11 mouse cellular contexts compared by ENCODE assay signal in the genomic region with DNA sequence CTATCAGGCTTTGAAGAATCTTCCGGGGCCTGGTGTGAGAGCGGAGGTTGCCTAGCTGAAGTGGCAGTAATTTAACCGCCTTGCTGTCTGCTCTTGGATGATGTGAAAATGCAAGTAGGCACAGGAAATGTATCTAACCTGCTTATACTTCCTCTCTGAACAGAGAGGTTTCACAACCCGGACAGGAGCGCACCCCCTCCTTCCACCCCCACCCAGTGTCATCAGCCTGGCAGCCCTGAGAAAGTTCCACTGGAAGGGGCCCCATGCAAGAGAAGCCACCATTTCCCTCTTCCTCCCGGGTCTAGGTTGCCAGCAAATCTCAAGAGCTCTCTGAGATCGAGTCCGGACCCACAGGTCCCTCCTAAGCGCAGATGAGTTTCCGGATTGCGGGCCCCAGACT. TPM values are rescaled to one million over a fixed set of nuclear protein-coding genes. Genes with fewer than 3 reads are reported as not detected.
A peak's percentile ranks its signal among the peaks of the same experiment; 100 is the strongest.
DNase-seq lines count a peak whose midpoint lies in the region; ATAC-seq and TF ChIP-seq lines count a peak whose summit lies in the region.
"Had no signal": no experiment of that assay in that cellular context is flagged by ENCODE, and none has a peak within 500 bp of the region (broad histone marks: within the 10 kb centered on the region; RNA-seq: fewer than 3 reads in every experiment).

A gene (plus strand): TSS at position 163 of the 400 bp plus-strand sequence.

- DNase-seq in CD8-positive naive resting alpha-beta T cell, adult 2 months (ENCODE audit: low read depth in 2 of 2, low spot score in 2 of 2), result peak; percentile 61 to 66
- DNase-seq in lung, postnatal 4 days, result peak; percentile 59 to 60
- peak; percentile 76 for DNase-seq in splenic B cell, adult 2 months (ENCODE audit: low read depth, low spot score)
- DNase-seq in cerebellum, adult 9-11 months, result no peak
- DNase-seq in gastrocnemius, adult 2 months, result no peak
- DNase-seq: cerebellum, adult 18-20 months; kidney, postnatal 36 days; lung, embryonic 14.5 days had no signal

- H3K27me3 ChIP-seq in splenic B cell, adult 2 months (ENCODE audit: control insufficient read depth, insufficient read depth, low read length, poor library complexity, severe bottlenecking), result no peaks in the 10 kb centered on the region
- no peaks in the 10 kb centered on the region for H3K27me3 ChIP-seq in kidney, embryonic 14.5 days (ENCODE audit: control insufficient read depth, insufficient read depth, low read length)

- H3K27ac ChIP-seq in kidney, embryonic 14.5 days (ENCODE audit: low read depth, low read length), result no peak within 1 kb of the TSS
- H3K27ac ChIP-seq in gastrocnemius, adult 2 months, result no peak within 1 kb of the TSS
- H3K27ac ChIP-seq: forebrain, embryonic 10.5 days had no signal

- no peak within 1 kb of the TSS for H3K9ac ChIP-seq in kidney, embryonic 14.5 days (ENCODE audit: low read depth, low read length)
- H3K9ac ChIP-seq: lung, embryonic 14.5 days had no signal

- no peak within 1 kb of the TSS for H3K4me3 ChIP-seq in kidney, embryonic 14.5 days (ENCODE audit: low read length)
- H3K4me3 ChIP-seq in gastrocnemius, adult 2 months, result no peak within 1 kb of the TSS
- H3K4me3 ChIP-seq: forebrain, embryonic 10.5 days had no signal

- peak; percentile 92 for ATAC-seq in common myeloid progenitor, adult 5-6 weeks (replicated peaks; ENCODE audit: low read depth, poor library complexity, severe bottlenecking)
- no peak for ATAC-seq in kidney, embryonic 14.5 days (ENCODE audit: low FRiP score, low TSS enrichment)

- H3K9me3 ChIP-seq in kidney, embryonic 14.5 days (ENCODE audit: control insufficient read depth, low read length), result no peaks in the 10 kb centered on the region
- H3K9me3 ChIP-seq: forebrain, embryonic 10.5 days had no signal

- 72% methylated on average over 11 of the region's 11 CpGs for WGBS in kidney, embryonic 14.5 days

- no peak for TF ChIP-seq CTCF in gastrocnemius, adult 2 months (IDR thresholded peaks at IDR 0.05)

- intact Hi-C loops in gastrocnemius, adult 2 months (cut with DNase I), result no loop called here

- H3K4me1 ChIP-seq in kidney, embryonic 14.5 days (ENCODE audit: control insufficient read depth, insufficient read depth, low read length), result no peaks in the 10 kb centered on the region
- H3K4me1 ChIP-seq: forebrain, embryonic 10.5 days had no signal

- H3K36me3 ChIP-seq in splenic B cell, adult 2 months (ENCODE audit: control insufficient read depth, insufficient read depth, low read length, poor library complexity, severe bottlenecking), result peaks cover 4% of the 10 kb centered on the region
- H3K36me3 ChIP-seq in kidney, embryonic 14.5 days (ENCODE audit: control insufficient read depth, insufficient read depth, low read length), result no peaks in the 10 kb centered on the region
- H3K36me3 ChIP-seq: forebrain, embryonic 10.5 days had no signal

- no peak within 1 kb of the TSS for H3K4me2 ChIP-seq in kidney, embryonic 14.5 days (replicated peaks; ENCODE audit: low read depth, low read length)
- H3K4me2 ChIP-seq: lung, embryonic 14.5 days had no signal

RNA-seq across cellular contexts. Expression of the gene that starts here (rescaled TPM):
- 26.1 and 31.6 TPM in 2 replicates for total RNA-seq in common myeloid progenitor, adult 5-6 weeks (2017)
- 0.80 and 1.0 TPM in 2 replicates for polyA plus RNA-seq in kidney, embryonic 14.5 days (2014; fragmentation: Nextera tagmentation; extraction: Ambion mirVana)
- total RNA-seq in gastrocnemius, adult 2 months (2021), result under 1 TPM; 0.15 to 0.25 TPM

Comparison
In these comparisons a context has a peak if more than half of its experiments do, and no peak if none do; other contexts are left out.
1. RNA of the gene that starts here (total RNA-seq): 26.1 to 31.6 TPM in common myeloid progenitor, adult 5-6 weeks; 0.15 to 0.25 TPM in gastrocnemius, adult 2 months; every median in the first group is over 10 times any median in the second.
2. DNase-seq: peak in CD8-positive naive resting alpha-beta T cell, adult 2 months (2 of 2), lung, postnatal 4 days (2 of 2) and splenic B cell, adult 2 months (single experiment); none in cerebellum, adult 9-11 months (single experiment) and gastrocnemius, adult 2 months (single experiment).